Mouse (Mus musculus): ENCODE measurements around the gene Olfr329-ps. TPM values are rescaled to one million over a fixed set of nuclear protein-coding genes. Genes with fewer than 3 reads are reported as not detected.

Gene Olfr329-ps
- polyA plus RNA-seq, 1 experiment, result not detected

Other genes with a start within 250 kb of the Olfr329-ps start
- gene Zfp692, start 239.4 kb downstream of the Olfr329-ps start, polyA plus RNA-seq (2012; ENCODE audit: insufficient read depth, insufficient read length, missing spikeins), result 2.0 and 2.6 TPM in 2 replicates
- gene Zfp672, start 216.1 kb downstream of the Olfr329-ps start, polyA plus RNA-seq (2012; ENCODE audit: insufficient read depth, insufficient read length, missing spikeins), result 54.9 and 75.8 TPM in 2 replicates
- 19.5 and 20.6 TPM in 2 replicates for gene Sh3bp5l, start 215.7 kb downstream of the Olfr329-ps start, polyA plus RNA-seq (2012; ENCODE audit: insufficient read depth, insufficient read length, missing spikeins)
- gene Lypd8, start 167.4 kb downstream of the Olfr329-ps start, polyA plus RNA-seq (2012; ENCODE audit: insufficient read depth, insufficient read length, missing spikeins), result not detected in 2 replicates
- not detected in 2 replicates for gene 1810065E05Rik, start 125.3 kb downstream of the Olfr329-ps start, polyA plus RNA-seq (2012; ENCODE audit: insufficient read depth, insufficient read length, missing spikeins)
- gene Gm12253, start 113.9 kb downstream of the Olfr329-ps start, polyA plus RNA-seq (2012; ENCODE audit: insufficient read depth, insufficient read length, missing spikeins), result not detected in 2 replicates
- not detected in 2 replicates for gene Lypd9, start 93.5 kb downstream of the Olfr329-ps start, polyA plus RNA-seq (2012; ENCODE audit: insufficient read depth, insufficient read length, missing spikeins)
- gene Olfr30, start 84.2 kb downstream of the Olfr329-ps start, polyA plus RNA-seq (2012; ENCODE audit: insufficient read depth, insufficient read length, missing spikeins), result not detected in 2 replicates
- not detected in 2 replicates for gene Olfr332, start 53.9 kb downstream of the Olfr329-ps start, polyA plus RNA-seq (2012; ENCODE audit: insufficient read depth, insufficient read length, missing spikeins)
- gene Olfr331, start 43.9 kb downstream of the Olfr329-ps start, polyA plus RNA-seq (2012; ENCODE audit: insufficient read depth, insufficient read length, missing spikeins), result not detected in 2 replicates
- not detected in 2 replicates for gene Olfr330, start 11.6 kb downstream of the Olfr329-ps start, polyA plus RNA-seq (2012; ENCODE audit: insufficient read depth, insufficient read length, missing spikeins)
- not detected in 2 replicates for gene Olfr328, start 9.2 kb upstream of the Olfr329-ps start, polyA plus RNA-seq (2012; ENCODE audit: insufficient read depth, insufficient read length, missing spikeins)
- gene Olfr224, start 24.1 kb upstream of the Olfr329-ps start, polyA plus RNA-seq (2012; ENCODE audit: insufficient read depth, insufficient read length, missing spikeins), result not detected in 2 replicates
- gene Olfr325, start 31.3 kb upstream of the Olfr329-ps start, polyA plus RNA-seq (2012; ENCODE audit: insufficient read depth, insufficient read length, missing spikeins), result not detected in 2 replicates
- gene Olfr324, start 48.7 kb upstream of the Olfr329-ps start, polyA plus RNA-seq (2012; ENCODE audit: insufficient read depth, insufficient read length, missing spikeins), result not detected in 2 replicates
- gene 2210407C18Rik, start 69.7 kb upstream of the Olfr329-ps start, polyA plus RNA-seq (2012; ENCODE audit: insufficient read depth, insufficient read length, missing spikeins), result not detected in 2 replicates
- not detected in 2 replicates for gene Olfr323, start 84.1 kb upstream of the Olfr329-ps start, polyA plus RNA-seq (2012; ENCODE audit: insufficient read depth, insufficient read length, missing spikeins)
- gene Trim58, start 94.0 kb upstream of the Olfr329-ps start, polyA plus RNA-seq (2012; ENCODE audit: insufficient read depth, insufficient read length, missing spikeins), result not detected in 2 replicates
- gene Olfr322, start 112.4 kb upstream of the Olfr329-ps start, polyA plus RNA-seq (2012; ENCODE audit: insufficient read depth, insufficient read length, missing spikeins), result not detected in 2 replicates
- not detected in 2 replicates for gene Olfr320, start 134.7 kb upstream of the Olfr329-ps start, polyA plus RNA-seq (2012; ENCODE audit: insufficient read depth, insufficient read length, missing spikeins)
- gene Olfr319, start 152.7 kb upstream of the Olfr329-ps start, polyA plus RNA-seq (2012; ENCODE audit: insufficient read depth, insufficient read length, missing spikeins), result not detected in 2 replicates
- gene Olfr318, start 177.6 kb upstream of the Olfr329-ps start, polyA plus RNA-seq (2012; ENCODE audit: insufficient read depth, insufficient read length, missing spikeins), result not detected in 2 replicates
- not detected in 2 replicates for gene Olfr317, start 192.8 kb upstream of the Olfr329-ps start, polyA plus RNA-seq (2012; ENCODE audit: insufficient read depth, insufficient read length, missing spikeins)
- gene Olfr316, start 206.3 kb upstream of the Olfr329-ps start, polyA plus RNA-seq (2012; ENCODE audit: insufficient read depth, insufficient read length, missing spikeins), result not detected in 2 replicates
- gene Olfr315, start 226.8 kb upstream of the Olfr329-ps start, polyA plus RNA-seq (2012; ENCODE audit: insufficient read depth, insufficient read length, missing spikeins), result not detected in 2 replicates
- gene Olfr314, start 236.5 kb upstream of the Olfr329-ps start, polyA plus RNA-seq (2012; ENCODE audit: insufficient read depth, insufficient read length, missing spikeins), result not detected in 2 replicates